8 mouse cellular contexts compared by ENCODE assay signal in genomic region chr15:98880978-98881655, GRCm38 (mm10). TPM values are rescaled to one million over a fixed set of nuclear protein-coding genes. Genes with fewer than 3 reads are reported as not detected.
DNase-seq lines count a peak whose midpoint lies in the region; ATAC-seq and TF ChIP-seq lines count a peak whose summit lies in the region.

No protein-coding gene starts in this region.

- peak; percentile 53 for TF ChIP-seq CTCF in Patski (IDR thresholded peaks at IDR 0.05)

- H3K4me2 ChIP-seq in hindbrain, embryonic 12.5 days (replicated peaks), result peak overlapping the region; percentile 86

- no peaks in the 10 kb centered on the region for H3K36me3 ChIP-seq in hindbrain, embryonic 12.5 days

- POLR2A ChIA-PET in Patski (lab: Charles Lee), result interaction anchor here (0.6 kb wide), 1 partner anchor 570 kb away, joined by 4 read pairs; no protein-coding TSS in a partner anchor

- WGBS in hindbrain, embryonic 12.5 days, result under 1% methylated on average over 42 of the region's 48 CpGs

- H3K4me1 ChIP-seq in hindbrain, embryonic 12.5 days, result peaks cover 14% of the 10 kb centered on the region

- no peaks in the 10 kb centered on the region for H3K9me3 ChIP-seq in hindbrain, embryonic 12.5 days (replicated peaks)

- peak overlapping the region; percentile 64 for H3K4me3 ChIP-seq in hindbrain, embryonic 12.5 days

- ATAC-seq in Patski, result peak; percentile 84
- ATAC-seq in hindbrain, embryonic 12.5 days (ENCODE audit: low FRiP score), result peak; percentile 97

- no peaks in the 10 kb centered on the region for H3K27me3 ChIP-seq in Patski
- no peaks in the 10 kb centered on the region for H3K27me3 ChIP-seq in hindbrain, embryonic 12.5 days

- DNase-seq in Patski (ENCODE audit: low read depth, low spot score), result peak; percentile 58
- peak; percentile 94 to 97 for DNase-seq in cerebellum, postnatal 10 days
- peak; percentile 86 to 91 for DNase-seq in frontal cortex, postnatal 10 days (ENCODE audit: low spot score in 2 of 2)
- peak; percentile 66 to 67 for DNase-seq in layer of hippocampus, postnatal 25 days (ENCODE audit: extremely low spot score in 1 of 2, low spot score in 1 of 2)
- peak; percentile 96 for DNase-seq in lung, postnatal 25 days (ENCODE audit: low spot score)
- peak; percentile 98 for DNase-seq in retina, embryonic 14.5 days (ENCODE audit: low spot score)
- DNase-seq in thymus, postnatal 4 days, result peak; percentile 89

- CTCF ChIA-PET in Patski (lab: Charles Lee), result interaction anchor here (0.9 to 5.9 kb wide), 7 partner anchors 9 to 128 kb away, joined by 3 to 30 read pairs (median 4); no protein-coding TSS in a partner anchor

- in situ Hi-C loops in Patski (cut with MboI; ENCODE audit: low pct_unique_long_range_greater_than_20kb), result loop anchor here (5.0 kb wide), 1 partner anchor 116 kb away; no protein-coding TSS in a partner anchor

- H3K27ac ChIP-seq in hindbrain, embryonic 12.5 days, result peak overlapping the region; percentile 73

- H3K9ac ChIP-seq in hindbrain, embryonic 12.5 days, result peak overlapping the region; percentile 63

RNA-seq across cellular contexts. Expression of gene Kmt2d, which starts 10.1 kb away (rescaled TPM):
- polyA plus RNA-seq in Patski (2021), result 29.6 TPM
- 12.2 and 12.5 TPM in 2 replicates for polyA plus RNA-seq in hindbrain, embryonic 12.5 days (2016; fragmentation: Nextera tagmentation; extraction: Ambion mirVana)
- total RNA-seq in layer of hippocampus, postnatal 25 days (2021), result 100 to 1,000 TPM in 1 of 2 experiments, 10 to 100 TPM in 1; 65.4 to 102 TPM

RNA-seq across cellular contexts. Expression of gene Rhebl1, which starts 13.2 kb away (rescaled TPM):
- polyA plus RNA-seq in Patski (2021), result 17.0 TPM
- 22.0 and 27.0 TPM in 2 replicates for polyA plus RNA-seq in hindbrain, embryonic 12.5 days (2016; fragmentation: Nextera tagmentation; extraction: Ambion mirVana)
- total RNA-seq in layer of hippocampus, postnatal 25 days (2021), result 1 to 10 TPM; 4.7 to 7.7 TPM

RNA-seq across cellular contexts. Expression of gene Dhh, which starts 17.2 kb away (rescaled TPM):
- polyA plus RNA-seq in Patski (2021), result not detected
- polyA plus RNA-seq in hindbrain, embryonic 12.5 days (2016; fragmentation: Nextera tagmentation; extraction: Ambion mirVana), result 0.84 and 1.1 TPM in 2 replicates
- total RNA-seq in layer of hippocampus, postnatal 25 days (2021), result under 1 TPM; 0.17 to 0.19 TPM

RNA-seq across cellular contexts. Expression of gene Lmbr1l, which starts 36.9 kb away (rescaled TPM):
- polyA plus RNA-seq in Patski (2021), result 26.9 TPM
- 38.4 and 39.2 TPM in 2 replicates for polyA plus RNA-seq in hindbrain, embryonic 12.5 days (2016; fragmentation: Nextera tagmentation; extraction: Ambion mirVana)
- 10 to 100 TPM; 11.5 to 17.9 TPM for total RNA-seq in layer of hippocampus, postnatal 25 days (2021)

RNA-seq across cellular contexts. Expression of gene Prkag1, which starts 49.8 kb away (rescaled TPM):
- polyA plus RNA-seq in Patski (2021), result 89.5 TPM
- 71.0 and 78.9 TPM in 2 replicates for polyA plus RNA-seq in hindbrain, embryonic 12.5 days (2016; fragmentation: Nextera tagmentation; extraction: Ambion mirVana)
- total RNA-seq in layer of hippocampus, postnatal 25 days (2021), result 10 to 100 TPM; 51.2 to 51.3 TPM

Comparison
In these comparisons a context has a peak if more than half of its experiments do, and no peak if none do; other contexts are left out.
1. Peak in every context shown above with its lines: DNase-seq, ATAC-seq, H3K4me3 ChIP-seq and H3K27ac ChIP-seq.